In genomic region chr6:54777661-54778060, GRCm38 (mm10) we compare ENCODE assay signal across 14 mouse cellular contexts. TPM values are rescaled to one million over a fixed set of nuclear protein-coding genes. Genes with fewer than 3 reads are reported as not detected.
DNase-seq lines count a peak whose midpoint lies in the region; ATAC-seq and TF ChIP-seq lines count a peak whose summit lies in the region.
"Had no signal": no experiment of that assay in that cellular context is flagged by ENCODE, and none has a peak within 500 bp of the region (broad histone marks: within the 10 kb centered on the region; RNA-seq: fewer than 3 reads in every experiment).

No protein-coding gene starts in this region.

- TF ChIP-seq EP300 in heart, adult 2 months (IDR thresholded peaks at IDR 0.05; ENCODE audit: insufficient read depth, low read depth, low read length), result no peak

- peak; percentile 75 for ATAC-seq in forebrain, postnatal 0 days
- ATAC-seq in midbrain, embryonic 14.5 days (ENCODE audit: low FRiP score, low TSS enrichment), result no peak; the same call in 1 of the 2 replicates

- H3K9ac ChIP-seq in heart, adult 2 months (ENCODE audit: low read depth, low read length), result no peak overlapping the region
- peak overlapping the region; percentile 35; the same call in 1 of the 2 replicates for H3K9ac ChIP-seq in forebrain, postnatal 0 days
- no peak overlapping the region; the same call in 1 of the 2 replicates for H3K9ac ChIP-seq in midbrain, embryonic 14.5 days (replicated peaks; ENCODE audit: low read length)
- H3K9ac ChIP-seq: limb, embryonic 15.5 days had no signal

- WGBS in heart, embryonic 10.5 days, result 34% methylated on average over 8 of the region's 8 CpGs
- 48% methylated on average over 8 of the region's 8 CpGs for WGBS in heart, adult 2 months
- WGBS in forebrain, postnatal 0 days, result 27% methylated on average over 8 of the region's 8 CpGs
- WGBS in midbrain, embryonic 14.5 days, result 46% methylated on average over 8 of the region's 8 CpGs

- H3K36me3 ChIP-seq in heart, embryonic 10.5 days, result no peaks in the 10 kb centered on the region
- no peaks in the 10 kb centered on the region for H3K36me3 ChIP-seq in heart, adult 2 months (ENCODE audit: control insufficient read depth, insufficient read depth, low read length)
- H3K36me3 ChIP-seq in forebrain, postnatal 0 days (ENCODE audit: insufficient read depth), result no peaks in the 10 kb centered on the region
- no peaks in the 10 kb centered on the region for H3K36me3 ChIP-seq in midbrain, embryonic 14.5 days (ENCODE audit: control insufficient read depth, insufficient read depth, low read length)
- H3K36me3 ChIP-seq: limb, embryonic 15.5 days had no signal

- intact Hi-C loops in heart, adult 2 months (cut with DNase I), result no loop called here

- no peak for TF ChIP-seq CTCF in heart, adult 2 months (IDR thresholded peaks at IDR 0.05)
- TF ChIP-seq CTCF in forebrain, postnatal 0 days (IDR thresholded peaks at IDR 0.05; ENCODE audit: low read depth), result no peak

- no peak for TF ChIP-seq POLR2A in heart, adult 2 months (IDR thresholded peaks at IDR 0.05; ENCODE audit: insufficient read depth, low read depth, low read length)

- peaks cover 16% of the 10 kb centered on the region for H3K4me1 ChIP-seq in heart, embryonic 10.5 days
- H3K4me1 ChIP-seq in heart, adult 2 months (ENCODE audit: control insufficient read depth, insufficient read depth, low read length), result peaks cover 2% of the 10 kb centered on the region; the same call in 1 of the 2 replicates
- peaks cover 6% of the 10 kb centered on the region for H3K4me1 ChIP-seq in forebrain, postnatal 0 days (ENCODE audit: insufficient read depth)
- no peaks in the 10 kb centered on the region for H3K4me1 ChIP-seq in midbrain, embryonic 14.5 days (ENCODE audit: control insufficient read depth, insufficient read depth, low read length)
- H3K4me1 ChIP-seq: limb, embryonic 15.5 days had no signal

- no peak overlapping the region for H3K27ac ChIP-seq in heart, embryonic 10.5 days
- no peak overlapping the region for H3K27ac ChIP-seq in heart, adult 2 months
- peak overlapping the region; percentile 71 for H3K27ac ChIP-seq in forebrain, postnatal 0 days (ENCODE audit: low read depth, low read length)
- H3K27ac ChIP-seq in midbrain, embryonic 14.5 days (replicated peaks; ENCODE audit: low read depth, low read length), result peak overlapping the region; percentile 73
- H3K27ac ChIP-seq: limb, embryonic 15.5 days had no signal

- peak; percentile 68 for DNase-seq in heart, embryonic 10.5 days (ENCODE audit: low spot score)
- no peak for DNase-seq in heart, adult 2 months
- peak; percentile 59 for DNase-seq in brain, adult 2 months (ENCODE audit: low read depth, low spot score)
- peak; percentile 57 for DNase-seq in forebrain, postnatal 0 days
- peak; percentile 58 for DNase-seq in midbrain, embryonic 14.5 days
- no peak for DNase-seq in gastrocnemius, adult 8-10 months (ENCODE audit: low spot score in 2 of 2)
- no peak for DNase-seq in kidney, postnatal 4 days
- DNase-seq in right cerebral cortex, postnatal 36 days (ENCODE audit: low spot score in 2 of 2), result no peak
- DNase-seq: cerebellum, adult 11-12 months; kidney, postnatal 14 days; lung, adult 2 months; lung, postnatal 4 days; right cerebral cortex, postnatal 25 days had no signal

- H3K79me2 ChIP-seq in heart, adult 2 months (replicated peaks; ENCODE audit: control insufficient read depth, insufficient read depth, low read length), result no peaks in the 10 kb centered on the region

- no peaks in the 10 kb centered on the region for H3K27me3 ChIP-seq in heart, embryonic 10.5 days (ENCODE audit: insufficient read depth, poor library complexity, severe bottlenecking)
- H3K27me3 ChIP-seq in heart, adult 2 months (ENCODE audit: control insufficient read depth, insufficient read depth, low read length), result no peaks in the 10 kb centered on the region
- no peaks in the 10 kb centered on the region for H3K27me3 ChIP-seq in forebrain, postnatal 0 days (ENCODE audit: insufficient read depth, low read length)
- no peaks in the 10 kb centered on the region for H3K27me3 ChIP-seq in midbrain, embryonic 14.5 days (ENCODE audit: control insufficient read depth, insufficient read depth, low read length)
- H3K27me3 ChIP-seq: limb, embryonic 15.5 days had no signal

- H3K4me3 ChIP-seq in heart, embryonic 10.5 days, result no peak overlapping the region
- H3K4me3 ChIP-seq in heart, adult 2 months, result no peak overlapping the region
- no peak overlapping the region for H3K4me3 ChIP-seq in forebrain, postnatal 0 days (ENCODE audit: low read depth, low read length)
- H3K4me3 ChIP-seq in midbrain, embryonic 14.5 days (replicated peaks; ENCODE audit: low read depth, low read length), result no peak overlapping the region
- H3K4me3 ChIP-seq: limb, embryonic 15.5 days had no signal

- no peak overlapping the region for H3K4me2 ChIP-seq in forebrain, postnatal 0 days (ENCODE audit: low read depth)
- H3K4me2 ChIP-seq in midbrain, embryonic 14.5 days (ENCODE audit: low read length), result no peak overlapping the region
- H3K4me2 ChIP-seq: limb, embryonic 15.5 days had no signal

- no peaks in the 10 kb centered on the region; the same call in 1 of the 2 replicates for H3K9me3 ChIP-seq in heart, embryonic 10.5 days
- no peaks in the 10 kb centered on the region for H3K9me3 ChIP-seq in forebrain, postnatal 0 days (ENCODE audit: low read length)
- no peaks in the 10 kb centered on the region for H3K9me3 ChIP-seq in midbrain, embryonic 14.5 days (ENCODE audit: control insufficient read depth, low read length)
- H3K9me3 ChIP-seq: limb, embryonic 15.5 days had no signal

RNA-seq across cellular contexts. Expression of gene Znrf2, which starts 39.1 kb away (rescaled TPM):
- 2.1 and 2.9 TPM in 2 replicates for polyA plus RNA-seq in heart, embryonic 10.5 days (2016; fragmentation: Nextera tagmentation; extraction: Ambion mirVana)
- 10 to 100 TPM; 12.1 to 22.1 TPM for total RNA-seq in heart, adult 2 months (2021)
- 5.4 and 9.8 TPM in 2 replicates for polyA plus RNA-seq in heart, adult 2 months (2012; rRNA removed)
- 74.2 and 83.8 TPM in 2 replicates for total RNA-seq in forebrain, postnatal 0 days (2014; rRNA removed)
- 11.2 and 13.1 TPM in 2 replicates for polyA plus RNA-seq in forebrain, postnatal 0 days (2015; fragmentation: Nextera tagmentation; extraction: Ambion mirVana)
- 8.8 and 11.6 TPM in 2 replicates for polyA plus RNA-seq in midbrain, embryonic 14.5 days (2014; fragmentation: Nextera tagmentation; extraction: Ambion mirVana)
- 10 to 100 TPM; 13.0 to 18.4 (median 16.1) TPM for total RNA-seq in gastrocnemius, adult 8-10 months (2022)

Comparison
In these comparisons a context has a peak if more than half of its experiments do, and no peak if none do; other contexts are left out.
1. DNase-seq: peak in heart, embryonic 10.5 days (single experiment), brain, adult 2 months (single experiment), forebrain, postnatal 0 days (single experiment) and midbrain, embryonic 14.5 days (single experiment); none in heart, adult 2 months (0 of 2), gastrocnemius, adult 8-10 months (0 of 2), kidney, postnatal 4 days (0 of 2) and right cerebral cortex, postnatal 36 days (0 of 2).
2. H3K27ac ChIP-seq: peak in forebrain, postnatal 0 days (single experiment) and midbrain, embryonic 14.5 days (single experiment); none in heart, embryonic 10.5 days (single experiment) and heart, adult 2 months (single experiment).